Mouse (Mus musculus) cerebellum, adult 2 months (tissue): ENCODE data around the gene Hap1. TPM values are rescaled to one million over a fixed set of nuclear protein-coding genes. Genes with fewer than 3 reads are reported as not detected.

ENCODE experiments used
- DNase-seq, 2 experiments: peaks; one replicate each; pipeline ENCODE4 v3.0.0; 2021
- H3K27ac ChIP-seq: fragments of 200-500 bp; 2 replicates; pipeline ENCODE4 v1.5.1; 2012; ENCODE audit warnings: low read length, control low read depth, inconsistent platforms; ENCODE audit not compliant: insufficient read depth
- H3K27me3 ChIP-seq: fragments of 200-500 bp; 2 replicates; pipeline ENCODE4 v1.6.1; 2012; ENCODE audit warnings: inconsistent platforms, mild to moderate bottlenecking, low read length, moderate library complexity; ENCODE audit not compliant: control insufficient read depth, insufficient read depth
- H3K4me1 ChIP-seq: fragments of 200-500 bp; 2 replicates; pipeline ENCODE4 v1.6.1; 2011; ENCODE audit warnings: low read length; ENCODE audit not compliant: control insufficient read depth, insufficient read depth
- H3K4me3 ChIP-seq: fragments of 200-500 bp; replicated peaks from 2 replicates; pipeline ENCODE3; 2011; ENCODE audit warnings: mild to moderate bottlenecking, low read depth, low read length, control low read depth; ENCODE audit not compliant: insufficient read depth
- CTCF ChIP-seq: fragments of 200-500 bp; IDR thresholded peaks from 2 replicates; pipeline ENCODE4 v1.5.1; 2011; ENCODE audit warnings: low read depth, mild to moderate bottlenecking, control low read depth, low read length, moderate library complexity, borderline replicate concordance; ENCODE audit not compliant: insufficient read depth
- POLR2A ChIP-seq: fragments of 200-500 bp; IDR thresholded peaks from 2 replicates; pipeline ENCODE4 v1.6.1; 2011; ENCODE audit warnings: low read length, control low read depth, borderline replicate concordance; ENCODE audit not compliant: insufficient read depth
- WGBS: fragments of 180-500 bp; shearing (Covaris S2); methylation state at CpG from one replicate; pipeline ENCODE4 v1.1.7; 2018; 5-methylcytosine and 5-hydroxymethylcytosine counted together
- polyA plus RNA-seq: library from polyadenylated mRNA; depleted of rRNA; stranded (reverse); fragments of >200 nt; gene quantifications from 2 replicates; pipeline ENCODE4 v1.2.3, GENCODE M21; 2012

The Hap1 gene
- polyA plus RNA-seq, 1 experiment = 107 TPM

GRCm38 (mm10) chr11:100386586-100386985 is 30.7 kb upstream of the Hap1 start:
- TF ChIP-seq POLR2A (no peak), CTCF (no peak)
- DNase-seq = no peak
- H3K4me1 ChIP-seq = peaks cover 52% of the 10 kb centered on the region
- 70% methylated on average over 5 of the region's 5 CpGs for WGBS
- no peaks in the 10 kb centered on the region for H3K27me3 ChIP-seq
- H3K4me3 ChIP-seq = no peak overlapping the region
- no peak overlapping the region for H3K27ac ChIP-seq

GRCm38 (mm10) chr11:100385016-100385415 is 29.1 kb upstream of the Hap1 start:
- WGBS = 88% methylated on average over 3 of the region's 3 CpGs
- no peaks in the 10 kb centered on the region for H3K27me3 ChIP-seq
- no peak for DNase-seq
- H3K4me3 ChIP-seq = no peak overlapping the region
- no peak for TF ChIP-seq CTCF
- TF ChIP-seq POLR2A = no peak
- H3K4me1 ChIP-seq = peaks cover 39% of the 10 kb centered on the region
- no peak overlapping the region for H3K27ac ChIP-seq

GRCm38 (mm10) chr11:100382682-100383081 is 26.8 kb upstream of the Hap1 start:
- no peak overlapping the region for H3K27ac ChIP-seq
- H3K4me1 ChIP-seq = peaks cover 20% of the 10 kb centered on the region
- no peaks in the 10 kb centered on the region for H3K27me3 ChIP-seq
- no peak for DNase-seq
- H3K4me3 ChIP-seq = no peak overlapping the region
- 79% methylated on average over 6 of the region's 6 CpGs for WGBS
- no peak for TF ChIP-seq CTCF
- no peak for TF ChIP-seq POLR2A

GRCm38 (mm10) chr11:100379311-100379710 is 23.4 kb upstream of the Hap1 start:
- 23% methylated on average over 4 of the region's 4 CpGs for WGBS
- TF ChIP-seq POLR2A (no peak), CTCF (no peak)

GRCm38 (mm10) chr11:100378446-100378845 is 22.5 kb upstream of the Hap1 start:
- WGBS = 92% methylated on average over 5 of the region's 5 CpGs
- TF ChIP-seq CTCF (no peak), POLR2A (no peak)
- H3K4me1 ChIP-seq = peaks cover 3% of the 10 kb centered on the region; the same call in 1 of the 2 replicates
- H3K27me3 ChIP-seq = no peaks in the 10 kb centered on the region
- no peak overlapping the region for H3K4me3 ChIP-seq
- no peak overlapping the region for H3K27ac ChIP-seq
- DNase-seq = no peak

More at GRCm38 (mm10) chr11:100379311-100379710, 23.4 kb upstream of the Hap1 start:
- no peak overlapping the region for H3K4me3 ChIP-seq
- DNase-seq = no peak
- peaks cover 4% of the 10 kb centered on the region; the same call in 1 of the 2 replicates for H3K4me1 ChIP-seq
- H3K27me3 ChIP-seq = no peaks in the 10 kb centered on the region
- H3K27ac ChIP-seq = no peak overlapping the region

- no peak for DNase-seq
- WGBS = 94% methylated on average over 14 of the region's 14 CpGs
- no peak overlapping the region for H3K27ac ChIP-seq
- H3K27me3 ChIP-seq = no peaks in the 10 kb centered on the region
- H3K4me3 ChIP-seq = no peak overlapping the region
- TF ChIP-seq POLR2A (no peak), CTCF (no peak)
- no peaks in the 10 kb centered on the region; the same call in 1 of the 2 replicates for H3K4me1 ChIP-seq
Measured at GRCm38 (mm10) chr11:100377989-100378388, 22.1 kb upstream of the Hap1 start.

GRCm38 (mm10) chr11:100376746-100377389 is 20.9 kb upstream of the Hap1 start:
- TF ChIP-seq CTCF (no peak), POLR2A (no peak)
- Histone ChIP-seq H3K4me1 (no peaks in the 10 kb centered on the region; the same call in 1 of the 2 replicates), H3K27ac (no peak overlapping the region), H3K4me3 (no peak overlapping the region), H3K27me3 (no peaks in the 10 kb centered on the region)
- no peak for DNase-seq
- WGBS = 66% methylated on average over 21 of the region's 21 CpGs

GRCm38 (mm10) chr11:100376005-100376404 is 20.1 kb upstream of the Hap1 start:
- no peaks in the 10 kb centered on the region for H3K27me3 ChIP-seq
- no peak overlapping the region for H3K4me3 ChIP-seq
- no peaks in the 10 kb centered on the region; the same call in 1 of the 2 replicates for H3K4me1 ChIP-seq
- no peak for TF ChIP-seq POLR2A
- TF ChIP-seq CTCF = no peak
- no peak for DNase-seq
- WGBS = 71% methylated on average over 4 of the region's 4 CpGs
- no peak overlapping the region for H3K27ac ChIP-seq
